In genomic region chr16:52243421-52243973, GRCm38 (mm10) we compare ENCODE assay signal across 13 mouse cellular contexts.
DNase-seq lines count a peak whose midpoint lies in the region; ATAC-seq and TF ChIP-seq lines count a peak whose summit lies in the region.
"Had no signal": no experiment of that assay in that cellular context is flagged by ENCODE, and none has a peak within 500 bp of the region (broad histone marks: within the 10 kb centered on the region; RNA-seq: fewer than 3 reads in every experiment).

No protein-coding gene starts in this region.

- 93% methylated on average over 4 of the region's 4 CpGs for WGBS in forebrain, postnatal 0 days
- 92% methylated on average over 4 of the region's 4 CpGs for WGBS in forebrain, embryonic 12.5 days
- WGBS in kidney, embryonic 15.5 days = 75% methylated on average over 4 of the region's 4 CpGs
- 86% methylated on average over 4 of the region's 4 CpGs for WGBS in midbrain, embryonic 12.5 days
- WGBS in midbrain, embryonic 10.5 days = 76% methylated on average over 4 of the region's 4 CpGs

- no peak overlapping the region for H3K4me2 ChIP-seq in forebrain, postnatal 0 days (ENCODE audit: low read depth)
- H3K4me2 ChIP-seq in forebrain, embryonic 12.5 days = no peak overlapping the region
- H3K4me2 ChIP-seq in kidney, embryonic 15.5 days = no peak overlapping the region
- H3K4me2 ChIP-seq in midbrain, embryonic 12.5 days (replicated peaks) = no peak overlapping the region

- H3K36me3 ChIP-seq in forebrain, postnatal 0 days (ENCODE audit: insufficient read depth) = no peaks in the 10 kb centered on the region
- H3K36me3 ChIP-seq in forebrain, embryonic 12.5 days (replicated peaks) = no peaks in the 10 kb centered on the region
- no peaks in the 10 kb centered on the region for H3K36me3 ChIP-seq in kidney, embryonic 15.5 days
- H3K36me3 ChIP-seq in midbrain, embryonic 12.5 days = no peaks in the 10 kb centered on the region
- H3K36me3 ChIP-seq in midbrain, embryonic 10.5 days = no peaks in the 10 kb centered on the region

- H3K9me3 ChIP-seq in forebrain, postnatal 0 days (ENCODE audit: low read length) = no peaks in the 10 kb centered on the region
- H3K9me3 ChIP-seq in forebrain, embryonic 12.5 days = no peaks in the 10 kb centered on the region
- no peaks in the 10 kb centered on the region for H3K9me3 ChIP-seq in kidney, embryonic 15.5 days (replicated peaks)
- no peaks in the 10 kb centered on the region for H3K9me3 ChIP-seq in midbrain, embryonic 12.5 days
- H3K9me3 ChIP-seq in midbrain, embryonic 10.5 days (replicated peaks) = no peaks in the 10 kb centered on the region

- H3K27me3 ChIP-seq in forebrain, postnatal 0 days (ENCODE audit: insufficient read depth, low read length) = no peaks in the 10 kb centered on the region
- no peaks in the 10 kb centered on the region for H3K27me3 ChIP-seq in forebrain, embryonic 12.5 days
- no peaks in the 10 kb centered on the region for H3K27me3 ChIP-seq in kidney, embryonic 15.5 days
- H3K27me3 ChIP-seq in midbrain, embryonic 12.5 days = no peaks in the 10 kb centered on the region
- no peaks in the 10 kb centered on the region for H3K27me3 ChIP-seq in midbrain, embryonic 10.5 days (ENCODE audit: low read depth, poor library complexity, severe bottlenecking)

- H3K27ac ChIP-seq in forebrain, postnatal 0 days (ENCODE audit: low read depth, low read length) = no peak overlapping the region
- H3K27ac ChIP-seq in forebrain, embryonic 12.5 days = no peak overlapping the region
- no peak overlapping the region for H3K27ac ChIP-seq in kidney, embryonic 15.5 days
- H3K27ac ChIP-seq in midbrain, embryonic 12.5 days (replicated peaks) = no peak overlapping the region
- no peak overlapping the region for H3K27ac ChIP-seq in midbrain, embryonic 10.5 days (replicated peaks)

- DNase-seq in forebrain, postnatal 0 days = no peak
- no peak for DNase-seq in kidney, adult 18-20 months
- DNase-seq in midbrain, embryonic 10.5 days (ENCODE audit: low spot score) = no peak
- DNase-seq in thymus, postnatal 36 days = no peak
- DNase-seq in ovary, postnatal 10 days (ENCODE audit: low spot score) = no peak
- DNase-seq: adrenal gland, postnatal 36 days; cerebellum, adult 18-20 months; gastrocnemius, postnatal 14 days; layer of hippocampus, postnatal 36 days; right cerebral cortex, adult 18-20 months had no signal

- H3K9ac ChIP-seq in forebrain, postnatal 0 days = no peak overlapping the region
- no peak overlapping the region for H3K9ac ChIP-seq in forebrain, embryonic 12.5 days
- no peak overlapping the region for H3K9ac ChIP-seq in kidney, embryonic 15.5 days
- H3K9ac ChIP-seq in midbrain, embryonic 12.5 days (replicated peaks) = no peak overlapping the region

- no peak for ATAC-seq in forebrain, postnatal 0 days
- no peak for ATAC-seq in forebrain, embryonic 12.5 days (ENCODE audit: low FRiP score)
- ATAC-seq in kidney, embryonic 15.5 days (replicated peaks; ENCODE audit: low FRiP score) = 0 out of 2 replicates have a peak, but pooled peaks have one; percentile 19
- peak; percentile 38; the same call in 1 of the 2 replicates for ATAC-seq in midbrain, embryonic 12.5 days (ENCODE audit: low FRiP score, low read depth)

- TF ChIP-seq CTCF in forebrain, postnatal 0 days (IDR thresholded peaks at IDR 0.05; ENCODE audit: low read depth) = peak; percentile 32

- no peaks in the 10 kb centered on the region for H3K4me1 ChIP-seq in forebrain, postnatal 0 days (ENCODE audit: insufficient read depth)
- H3K4me1 ChIP-seq in forebrain, embryonic 12.5 days = no peaks in the 10 kb centered on the region
- H3K4me1 ChIP-seq in kidney, embryonic 15.5 days = no peaks in the 10 kb centered on the region
- no peaks in the 10 kb centered on the region for H3K4me1 ChIP-seq in midbrain, embryonic 12.5 days
- H3K4me1 ChIP-seq in midbrain, embryonic 10.5 days = no peaks in the 10 kb centered on the region

- no peak overlapping the region for H3K4me3 ChIP-seq in forebrain, postnatal 0 days (ENCODE audit: low read depth, low read length)
- H3K4me3 ChIP-seq in forebrain, embryonic 12.5 days (replicated peaks) = no peak overlapping the region
- no peak overlapping the region for H3K4me3 ChIP-seq in kidney, embryonic 15.5 days (replicated peaks)
- no peak overlapping the region for H3K4me3 ChIP-seq in midbrain, embryonic 12.5 days
- H3K4me3 ChIP-seq in midbrain, embryonic 10.5 days = no peak overlapping the region

Comparison
In these comparisons a context has a peak if more than half of its experiments do, and no peak if none do; other contexts are left out.
1. ATAC-seq: peak in kidney, embryonic 15.5 days (single experiment) and midbrain, embryonic 12.5 days (single experiment); none in forebrain, postnatal 0 days (single experiment) and forebrain, embryonic 12.5 days (single experiment).